Mouse (Mus musculus): ENCODE measurements around the gene Gm49721. TPM values are rescaled to one million over a fixed set of nuclear protein-coding genes. Genes with fewer than 3 reads are reported as not detected.
"Not testable (repeated sequence)": the region's sequence is repeated elsewhere in the genome, so short reads cannot be mapped to it uniquely, and the experiment has no call there.

The Gm49721 gene
- polyA plus RNA-seq, 1 experiment from 2014 or later: 0.20 TPM

GRCm38 (mm10) chr17:6972836-6973396 is 5.8 kb upstream of the Gm49721 start:
- not testable (repeated sequence) for H3K9ac ChIP-seq (ENCODE audit: low read depth, low read length); H3K36me3 ChIP-seq (ENCODE audit: insufficient read depth, low read length); ATAC-seq (replicated peaks; ENCODE audit: low FRiP score, low read depth); H3K27ac ChIP-seq; DNase-seq (ENCODE audit: low spot score); H3K9me3 ChIP-seq (replicated peaks; ENCODE audit: low read length); H3K4me3 ChIP-seq (replicated peaks; ENCODE audit: low read depth, low read length); H3K4me1 ChIP-seq (replicated peaks; ENCODE audit: insufficient read depth, low read length); H3K27me3 ChIP-seq (ENCODE audit: insufficient read depth, low read length); H3K4me2 ChIP-seq (ENCODE audit: low read length)
- WGBS: 55% methylated on average over 3 of the region's 4 CpGs

GRCm38 (mm10) chr17:6974985-6975384 is 3.7 kb upstream of the Gm49721 start:
- WGBS: 68% methylated on average over 3 of the region's 3 CpGs

GRCm38 (mm10) chr17:6979380-6979779 is 676 bp downstream of the Gm49721 start:
- Histone ChIP-seq H3K27ac (peak overlapping the region; percentile 84; the same call in 1 of the 2 replicates), H3K9ac (ENCODE audit: low read depth, low read length) (peak overlapping the region; percentile 67; the same call in 1 of the 2 replicates), H3K4me2 (ENCODE audit: low read length) (peak overlapping the region; percentile 52), H3K4me3 (replicated peaks; ENCODE audit: low read depth, low read length) (peak overlapping the region; percentile 47)
- not testable (repeated sequence) for H3K9me3 ChIP-seq (replicated peaks; ENCODE audit: low read length); H3K27me3 ChIP-seq (ENCODE audit: insufficient read depth, low read length); H3K36me3 ChIP-seq (ENCODE audit: insufficient read depth, low read length); H3K4me1 ChIP-seq (replicated peaks; ENCODE audit: insufficient read depth, low read length)
- ATAC-seq (replicated peaks; ENCODE audit: low FRiP score, low read depth): 0 out of 2 replicates have a peak, but pooled peaks have one; percentile 6
- WGBS: 10% methylated on average over 4 of the region's 5 CpGs
- peak; percentile 1 for DNase-seq (ENCODE audit: low spot score)

More at GRCm38 (mm10) chr17:6974985-6975384, 3.7 kb upstream of the Gm49721 start:
- DNase-seq (ENCODE audit: low spot score); H3K27ac ChIP-seq; H3K9ac ChIP-seq (ENCODE audit: low read depth, low read length); H3K4me1 ChIP-seq (replicated peaks; ENCODE audit: insufficient read depth, low read length); ATAC-seq (replicated peaks; ENCODE audit: low FRiP score, low read depth); H3K4me2 ChIP-seq (ENCODE audit: low read length); H3K4me3 ChIP-seq (replicated peaks; ENCODE audit: low read depth, low read length); H3K36me3 ChIP-seq (ENCODE audit: insufficient read depth, low read length); H3K9me3 ChIP-seq (replicated peaks; ENCODE audit: low read length); H3K27me3 ChIP-seq (ENCODE audit: insufficient read depth, low read length): not testable (repeated sequence)

GRCm38 (mm10) chr17:6980144-6980543 is 1.4 kb downstream of the Gm49721 start:
- DNase-seq (ENCODE audit: low spot score); H3K4me2 ChIP-seq (ENCODE audit: low read length): not testable (repeated sequence)
- 71% methylated on average over 5 of the region's 8 CpGs for WGBS

GRCm38 (mm10) chr17:6986118-6986517 is 7.4 kb downstream of the Gm49721 start:
- H3K4me3 ChIP-seq (replicated peaks; ENCODE audit: low read depth, low read length); H3K4me2 ChIP-seq (ENCODE audit: low read length); H3K27ac ChIP-seq; H3K4me1 ChIP-seq (replicated peaks; ENCODE audit: insufficient read depth, low read length); ATAC-seq (replicated peaks; ENCODE audit: low FRiP score, low read depth); H3K36me3 ChIP-seq (ENCODE audit: insufficient read depth, low read length); H3K9me3 ChIP-seq (replicated peaks; ENCODE audit: low read length); DNase-seq (ENCODE audit: low spot score); H3K9ac ChIP-seq (ENCODE audit: low read depth, low read length); H3K27me3 ChIP-seq (ENCODE audit: insufficient read depth, low read length): not testable (repeated sequence)
- 97% methylated on average over 1 of the region's 1 CpGs for WGBS

More at GRCm38 (mm10) chr17:6980144-6980543, 1.4 kb downstream of the Gm49721 start:
- H3K9me3 ChIP-seq (replicated peaks; ENCODE audit: low read length); H3K9ac ChIP-seq (ENCODE audit: low read depth, low read length); ATAC-seq (replicated peaks; ENCODE audit: low FRiP score, low read depth); H3K27ac ChIP-seq; H3K36me3 ChIP-seq (ENCODE audit: insufficient read depth, low read length); H3K4me3 ChIP-seq (replicated peaks; ENCODE audit: low read depth, low read length); H3K4me1 ChIP-seq (replicated peaks; ENCODE audit: insufficient read depth, low read length); H3K27me3 ChIP-seq (ENCODE audit: insufficient read depth, low read length): not testable (repeated sequence)

- not testable (repeated sequence) for H3K36me3 ChIP-seq (ENCODE audit: insufficient read depth, low read length); H3K27ac ChIP-seq; H3K27me3 ChIP-seq (ENCODE audit: insufficient read depth, low read length); H3K9ac ChIP-seq (ENCODE audit: low read depth, low read length); DNase-seq (ENCODE audit: low spot score); H3K4me3 ChIP-seq (replicated peaks; ENCODE audit: low read depth, low read length); H3K9me3 ChIP-seq (replicated peaks; ENCODE audit: low read length); H3K4me2 ChIP-seq (ENCODE audit: low read length); H3K4me1 ChIP-seq (replicated peaks; ENCODE audit: insufficient read depth, low read length)
- peak; percentile 68 for ATAC-seq (replicated peaks; ENCODE audit: low FRiP score, low read depth)
- no CpG with 5 or more reads among the region's 6 CpGs for WGBS
These were observed 16.8 kb downstream of the Gm49721 start for GRCm38 (mm10) chr17:6995504-6995903.

GRCm38 (mm10) chr17:6996826-6997225 is 18.1 kb downstream of the Gm49721 start:
- H3K4me1 ChIP-seq (replicated peaks; ENCODE audit: insufficient read depth, low read length); ATAC-seq (replicated peaks; ENCODE audit: low FRiP score, low read depth): not testable (repeated sequence)
- 90% methylated on average over 8 of the region's 8 CpGs for WGBS

GRCm38 (mm10) chr17:6997778-6998490 is 19.2 kb downstream of the Gm49721 start:
- not testable (repeated sequence) for H3K27ac ChIP-seq; H3K4me3 ChIP-seq (replicated peaks; ENCODE audit: low read depth, low read length); H3K9ac ChIP-seq (ENCODE audit: low read depth, low read length); H3K4me2 ChIP-seq (ENCODE audit: low read length); H3K36me3 ChIP-seq (ENCODE audit: insufficient read depth, low read length); H3K4me1 ChIP-seq (replicated peaks; ENCODE audit: insufficient read depth, low read length); H3K27me3 ChIP-seq (ENCODE audit: insufficient read depth, low read length); ATAC-seq (replicated peaks; ENCODE audit: low FRiP score, low read depth); DNase-seq (ENCODE audit: low spot score); H3K9me3 ChIP-seq (replicated peaks; ENCODE audit: low read length)
- 67% methylated on average over 1 of the region's 7 CpGs for WGBS

More at GRCm38 (mm10) chr17:6996826-6997225, 18.1 kb downstream of the Gm49721 start:
- not testable (repeated sequence) for H3K9me3 ChIP-seq (replicated peaks; ENCODE audit: low read length); H3K4me2 ChIP-seq (ENCODE audit: low read length); H3K27me3 ChIP-seq (ENCODE audit: insufficient read depth, low read length); H3K36me3 ChIP-seq (ENCODE audit: insufficient read depth, low read length); DNase-seq (ENCODE audit: low spot score); H3K4me3 ChIP-seq (replicated peaks; ENCODE audit: low read depth, low read length); H3K9ac ChIP-seq (ENCODE audit: low read depth, low read length); H3K27ac ChIP-seq

- not testable (repeated sequence) for H3K4me2 ChIP-seq (ENCODE audit: low read length); DNase-seq (ENCODE audit: low spot score); H3K9me3 ChIP-seq (replicated peaks; ENCODE audit: low read length); H3K4me3 ChIP-seq (replicated peaks; ENCODE audit: low read depth, low read length); H3K9ac ChIP-seq (ENCODE audit: low read depth, low read length); H3K27me3 ChIP-seq (ENCODE audit: insufficient read depth, low read length); H3K27ac ChIP-seq; H3K36me3 ChIP-seq (ENCODE audit: insufficient read depth, low read length); ATAC-seq (replicated peaks; ENCODE audit: low FRiP score, low read depth); H3K4me1 ChIP-seq (replicated peaks; ENCODE audit: insufficient read depth, low read length)
- 68% methylated on average over 8 of the region's 12 CpGs for WGBS
These were observed 23.3 kb downstream of the Gm49721 start for GRCm38 (mm10) chr17:7001790-7002585.
